In the genomic region with DNA sequence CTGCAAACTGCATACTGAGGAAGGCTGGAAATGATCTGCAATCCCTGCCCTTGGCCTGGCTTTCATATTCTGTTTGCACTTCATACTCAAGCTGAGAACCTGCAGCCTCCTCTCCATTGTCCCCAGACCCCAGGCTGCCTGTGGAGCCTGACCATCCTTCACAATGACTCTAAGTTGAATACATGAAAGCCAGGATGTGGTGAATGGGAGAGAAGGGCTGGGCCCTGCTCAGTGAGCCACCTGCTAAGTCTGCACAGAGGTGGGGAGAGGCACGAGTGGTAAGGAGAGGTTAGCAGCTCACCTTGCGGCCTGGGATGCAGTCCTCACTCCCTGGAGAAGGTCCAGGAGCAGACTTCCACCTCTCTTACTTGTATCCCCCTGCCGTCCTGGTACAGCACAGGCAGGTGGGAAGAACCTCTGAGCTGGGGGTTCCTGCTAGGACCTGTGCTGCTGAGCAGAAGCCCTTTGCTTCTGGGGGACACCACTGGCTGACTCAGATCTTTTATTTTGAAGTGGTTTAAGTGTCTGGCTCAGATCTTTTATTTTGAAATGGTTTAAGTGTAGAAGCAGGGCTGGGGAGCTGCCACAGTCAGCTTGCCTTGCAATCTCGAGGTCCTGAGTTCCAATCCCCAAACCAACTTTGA, we compare ENCODE assay signal across 29 mouse cellular contexts. TPM values are rescaled to one million over a fixed set of nuclear protein-coding genes. Genes with fewer than 3 reads are reported as not detected.
A peak's percentile ranks its signal among the peaks of the same experiment; 100 is the strongest.
DNase-seq lines count a peak whose midpoint lies in the region; ATAC-seq and TF ChIP-seq lines count a peak whose summit lies in the region.
"Had no signal": no experiment of that assay in that cellular context is flagged by ENCODE, and none has a peak within 500 bp of the region (broad histone marks: within the 10 kb centered on the region; RNA-seq: fewer than 3 reads in every experiment).

No protein-coding gene starts in this region.

- no peak overlapping the region for H3K9ac ChIP-seq in heart, adult 2 months (ENCODE audit: low read depth, low read length)
- H3K9ac ChIP-seq in heart, embryonic 16.5 days (ENCODE audit: low read length) = no peak overlapping the region
- H3K9ac ChIP-seq: forebrain, postnatal 0 days; intestine, embryonic 15.5 days; liver, embryonic 15.5 days; neural tube, embryonic 13.5 days; stomach, embryonic 15.5 days had no signal

- H3K4me2 ChIP-seq in heart, embryonic 16.5 days (ENCODE audit: low read depth, low read length) = no peak overlapping the region
- H3K4me2 ChIP-seq: intestine, embryonic 15.5 days; liver, embryonic 15.5 days; neural tube, embryonic 13.5 days; stomach, embryonic 15.5 days had no signal

- H3K27ac ChIP-seq in heart, adult 2 months = peak overlapping the region; percentile 50
- H3K27ac ChIP-seq in heart, embryonic 16.5 days (ENCODE audit: low read length) = peak overlapping the region; percentile 77
- H3K27ac ChIP-seq: hindbrain, embryonic 10.5 days; layer of hippocampus, adult 2 months; limb, embryonic 10.5 days; liver, embryonic 15.5 days; macrophage; neural tube, embryonic 13.5 days; stomach, embryonic 15.5 days had no signal

- no peak for ATAC-seq in heart, embryonic 16.5 days (replicated peaks; ENCODE audit: extremely low read depth, insufficient read depth, low FRiP score)
- ATAC-seq: forebrain, postnatal 0 days; hindbrain, embryonic 16.5 days; intestine, embryonic 15.5 days; midbrain, embryonic 16.5 days had no signal

- H3K4me3 ChIP-seq in heart, adult 2 months = no peak overlapping the region
- H3K4me3 ChIP-seq in heart, embryonic 16.5 days (ENCODE audit: low read length) = no peak overlapping the region
- H3K4me3 ChIP-seq: hindbrain, embryonic 10.5 days; intestine, embryonic 15.5 days; layer of hippocampus, adult 2 months; limb, embryonic 10.5 days; liver, embryonic 15.5 days; myocyte; neural tube, embryonic 13.5 days; stomach, embryonic 15.5 days had no signal

- H3K4me1 ChIP-seq in heart, adult 2 months (ENCODE audit: control insufficient read depth, insufficient read depth, low read length) = peaks cover 30% of the 10 kb centered on the region
- H3K4me1 ChIP-seq in heart, embryonic 16.5 days (ENCODE audit: control insufficient read depth, insufficient read depth, low read length) = peaks cover 22% of the 10 kb centered on the region
- H3K4me1 ChIP-seq: hindbrain, embryonic 10.5 days; intestine, embryonic 15.5 days; liver, embryonic 15.5 days; neural tube, embryonic 13.5 days; stomach, embryonic 15.5 days had no signal

- no peaks in the 10 kb centered on the region for H3K79me2 ChIP-seq in heart, adult 2 months (replicated peaks; ENCODE audit: control insufficient read depth, insufficient read depth, low read length)

- no peaks in the 10 kb centered on the region for H3K27me3 ChIP-seq in heart, adult 2 months (ENCODE audit: control insufficient read depth, insufficient read depth, low read length)
- H3K27me3 ChIP-seq in heart, embryonic 16.5 days (ENCODE audit: control insufficient read depth, insufficient read depth, low read length) = no peaks in the 10 kb centered on the region
- H3K27me3 ChIP-seq: intestine, embryonic 15.5 days; liver, embryonic 15.5 days; neural tube, embryonic 13.5 days; stomach, embryonic 15.5 days had no signal

- no peak for TF ChIP-seq CTCF in heart, adult 2 months (IDR thresholded peaks at IDR 0.05)

- peaks cover 19% of the 10 kb centered on the region for H3K36me3 ChIP-seq in heart, adult 2 months (ENCODE audit: control insufficient read depth, insufficient read depth, low read length)
- peaks cover under 1% of the 10 kb centered on the region; the same call in 1 of the 2 replicates for H3K36me3 ChIP-seq in heart, embryonic 16.5 days (ENCODE audit: control insufficient read depth, insufficient read depth)
- H3K36me3 ChIP-seq: hindbrain, embryonic 10.5 days; intestine, embryonic 15.5 days; limb, embryonic 10.5 days; liver, embryonic 15.5 days; neural tube, embryonic 13.5 days; stomach, embryonic 15.5 days had no signal

- intact Hi-C loops in heart, adult 2 months (cut with DNase I) = loop anchor here (2.0 kb wide), 1 partner anchor 179 kb away; no protein-coding TSS in a partner anchor

- TF ChIP-seq EP300 in heart, adult 2 months (IDR thresholded peaks at IDR 0.05; ENCODE audit: insufficient read depth, low read depth, low read length) = no peak

- H3K9me3 ChIP-seq in heart, embryonic 16.5 days (replicated peaks; ENCODE audit: control insufficient read depth, low read length) = no peaks in the 10 kb centered on the region
- H3K9me3 ChIP-seq: hindbrain, embryonic 10.5 days; intestine, embryonic 15.5 days; limb, embryonic 10.5 days; liver, embryonic 15.5 days; neural tube, embryonic 13.5 days; stomach, embryonic 15.5 days had no signal

- DNase-seq in heart, adult 2 months = no peak
- DNase-seq in heart, adult 18-20 months = no peak
- DNase-seq in heart, postnatal 4 days = no peak
- peak; percentile 40 for DNase-seq in thymus, postnatal 0 days (ENCODE audit: low spot score)
- no peak for DNase-seq in thymus, postnatal 4 days
- DNase-seq in adrenal gland, postnatal 14 days = no peak
- no peak for DNase-seq in ovary, postnatal 36 days (ENCODE audit: low spot score)
- DNase-seq: adrenal gland, postnatal 36 days; cerebellum, adult 11 months; cerebellum, adult 9-11 months; forebrain, postnatal 0 days; gastrocnemius, postnatal 36 days; kidney, postnatal 10 days; liver; right cerebral cortex, adult 18-20 months; thymus, postnatal 36 days had no signal

- TF ChIP-seq POLR2A in heart, adult 2 months (IDR thresholded peaks at IDR 0.05; ENCODE audit: insufficient read depth, low read depth, low read length) = no peak

- WGBS in heart, adult 2 months = 51% methylated on average over 4 of the region's 4 CpGs
- 52% methylated on average over 4 of the region's 4 CpGs for WGBS in heart, embryonic 16.5 days

RNA-seq across cellular contexts. Expression of gene Dysf, which starts 51.5 kb away (rescaled TPM):
- total RNA-seq in heart, adult 2 months (2021) = 100 to 1,000 TPM in 1 of 2 experiments, 10 to 100 TPM in 1; 87.4 to 100 TPM
- polyA plus RNA-seq in heart, adult 2 months (2012; rRNA removed) = 51.1 and 66.4 TPM in 2 replicates
- 100 to 1,000 TPM in 1 of 2 experiments, 10 to 100 TPM in 1; 99.8 to 105 TPM for total RNA-seq in heart, adult 18-20 months (2021)
- polyA plus RNA-seq in heart, embryonic 16.5 days (2015; fragmentation: Nextera tagmentation; extraction: Ambion mirVana) = 13.2 and 15.5 TPM in 2 replicates
- 100 to 1,000 TPM in 1 of 2 experiments, 10 to 100 TPM in 1; 96.4 to 109 TPM for total RNA-seq in heart, postnatal 4 days (2021)
- 3.9 TPM in 2 replicates for polyA plus RNA-seq in thymus, postnatal 0 days (2015; fragmentation: Nextera tagmentation; extraction: Ambion mirVana)
- total RNA-seq in adrenal gland, postnatal 14 days (2021) = 42.4 and 49.2 TPM in 2 replicates
- total RNA-seq: common myeloid progenitor, adult 5-6 weeks had no signal
